Mouse (Mus musculus): Measurements from ENCODE around the gene Lmx1b.

Lmx1b gene

GRCm38 (mm10) chr2:33643721-33644713 is 3.7 kb upstream of the Lmx1b start:
- in situ Hi-C loops (cut with MseI, MboI), result no loop called here

GRCm38 (mm10) chr2:33642650-33643458 is 2.5 kb upstream of the Lmx1b start:
- in situ Hi-C loops (cut with MseI, MboI), result no loop called here

DNA sequence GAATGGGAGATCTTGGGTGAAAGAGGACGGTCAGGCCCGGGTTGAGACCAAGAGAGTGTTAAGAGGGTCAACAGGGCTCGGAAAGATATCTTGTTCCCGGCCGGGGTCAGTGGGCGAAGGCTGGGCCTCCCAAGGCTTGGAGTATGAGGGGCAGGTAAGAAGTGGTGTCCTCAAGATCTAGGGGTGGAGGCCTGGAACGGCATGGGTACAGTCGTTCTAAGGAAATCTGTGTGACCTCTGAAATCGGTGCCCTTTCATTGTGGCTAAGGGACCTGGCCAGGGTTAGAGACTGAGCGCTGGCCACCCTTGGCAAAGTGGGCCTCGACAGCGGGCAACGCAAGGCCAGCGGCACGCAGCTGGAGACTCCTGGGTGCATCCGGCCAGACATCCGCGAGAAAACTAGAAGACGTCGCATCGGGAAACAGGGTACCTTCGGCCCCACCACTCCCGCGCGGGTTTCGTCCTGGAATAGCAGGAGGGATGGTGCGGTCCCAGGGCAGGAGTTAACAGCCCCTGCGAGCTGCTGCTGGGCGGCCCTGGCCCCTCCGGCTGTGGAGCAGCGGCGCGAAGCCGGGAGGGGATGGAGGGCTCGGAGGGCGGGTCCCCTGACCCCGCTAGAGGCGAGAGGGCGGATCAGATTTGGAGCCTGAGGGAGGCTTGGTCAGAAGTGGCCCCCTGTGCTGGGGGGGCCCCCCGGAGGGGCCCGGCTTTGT is 1.7 kb upstream of the Lmx1b start:
- in situ Hi-C loops (cut with MseI, MboI), result no loop called here

- in situ Hi-C loops (cut with MseI, MboI), result no loop called here
These were observed 907 bp upstream of the Lmx1b start for GRCm38 (mm10) chr2:33640978-33641858.

DNA sequence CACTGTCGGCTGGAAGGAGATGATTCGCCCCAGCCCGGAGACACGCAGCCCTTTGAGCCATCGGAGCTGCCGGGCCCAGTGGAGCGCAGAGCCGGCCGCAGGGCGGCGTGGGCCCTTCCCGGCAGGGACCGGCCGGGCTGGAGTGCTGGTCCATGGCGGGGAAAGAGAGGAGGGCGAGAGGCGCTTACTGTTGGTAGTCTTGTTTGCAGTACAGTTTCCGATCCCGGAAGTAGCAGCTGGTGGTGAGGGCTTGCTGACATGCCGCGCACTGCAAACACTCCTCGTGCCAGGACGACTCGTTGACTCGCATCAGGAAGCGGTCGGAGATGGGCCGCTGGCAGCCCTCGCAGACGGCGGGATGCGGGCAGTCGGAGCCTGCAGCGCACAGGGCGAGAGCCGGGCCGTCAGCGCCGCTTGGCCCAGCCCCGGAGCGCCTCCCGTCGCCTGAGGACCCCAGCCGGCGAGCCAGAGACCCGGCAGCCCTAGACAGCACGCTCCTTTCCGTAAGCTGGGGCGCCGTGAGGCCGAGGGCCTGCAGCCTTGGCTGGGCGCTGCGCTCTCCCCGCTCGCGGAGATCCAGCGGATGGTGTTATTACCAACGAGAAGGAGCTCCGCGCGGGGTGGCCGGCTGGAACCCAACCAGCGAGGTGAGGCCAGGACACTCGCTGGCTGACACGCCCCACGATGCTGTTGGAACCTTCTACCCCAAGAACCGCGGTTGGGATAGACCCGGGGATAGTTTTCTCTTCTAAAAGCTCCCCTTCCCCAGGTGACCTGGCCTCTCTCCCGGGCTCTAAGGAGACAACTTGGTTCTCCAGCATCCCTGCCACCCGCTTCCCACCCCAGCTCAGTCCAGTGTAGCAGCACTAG is 775 bp downstream of the Lmx1b start:
- in situ Hi-C loops (cut with MseI, MboI), result no loop called here

GRCm38 (mm10) chr2:33638141-33638733 is 2.1 kb downstream of the Lmx1b start:
- in situ Hi-C loops (cut with MseI, MboI), result no loop called here

DNA sequence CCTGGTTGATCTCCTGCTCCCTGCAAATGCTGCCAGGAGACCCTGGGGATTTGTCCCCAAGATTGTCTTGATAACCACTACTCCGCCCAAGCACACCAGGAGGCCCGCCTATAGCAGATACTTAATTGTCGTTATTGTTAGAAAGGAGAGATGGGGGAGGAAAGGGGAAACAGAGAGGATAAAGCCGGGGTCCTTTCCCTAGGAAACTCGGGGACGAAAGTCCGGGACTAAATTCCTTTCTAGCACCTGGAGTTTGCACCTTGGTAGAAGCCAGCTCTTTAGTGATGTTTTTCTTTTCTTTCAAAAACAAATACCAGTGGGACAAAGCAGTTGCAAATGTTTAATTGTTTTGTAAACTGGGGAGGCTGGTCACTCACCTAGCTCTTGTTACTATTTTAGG is 3.0 kb downstream of the Lmx1b start:
- in situ Hi-C loops (cut with MseI, MboI), result no loop called here

DNA sequence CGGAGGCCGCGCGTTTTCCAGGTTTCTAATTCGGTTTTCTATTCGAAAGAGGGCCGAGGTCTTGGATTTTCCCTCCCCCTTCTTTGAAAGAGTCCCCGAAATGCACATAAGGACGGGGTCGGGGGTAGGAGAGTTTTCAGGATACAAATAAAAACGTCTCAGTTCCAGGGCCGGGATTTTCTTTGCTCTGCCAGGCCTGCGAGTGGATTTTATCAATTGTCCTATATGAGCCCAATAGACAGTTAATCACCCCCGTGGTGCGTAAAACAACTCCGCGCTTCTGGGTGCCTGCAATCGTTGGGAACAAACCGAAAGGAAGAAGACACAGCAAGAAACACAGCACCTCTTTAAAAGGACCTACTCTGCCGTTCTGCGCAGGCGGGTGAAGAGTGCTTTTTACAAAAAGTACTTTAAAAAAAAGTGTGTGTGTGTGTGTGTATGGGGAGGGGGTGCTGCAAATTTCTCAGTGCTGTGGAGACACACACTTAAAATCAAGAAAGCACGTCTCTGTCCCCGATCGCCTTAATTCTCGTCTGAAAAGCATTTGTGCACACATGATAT is 3.6 kb downstream of the Lmx1b start:
- in situ Hi-C loops (cut with MseI, MboI), result no loop called here

DNA sequence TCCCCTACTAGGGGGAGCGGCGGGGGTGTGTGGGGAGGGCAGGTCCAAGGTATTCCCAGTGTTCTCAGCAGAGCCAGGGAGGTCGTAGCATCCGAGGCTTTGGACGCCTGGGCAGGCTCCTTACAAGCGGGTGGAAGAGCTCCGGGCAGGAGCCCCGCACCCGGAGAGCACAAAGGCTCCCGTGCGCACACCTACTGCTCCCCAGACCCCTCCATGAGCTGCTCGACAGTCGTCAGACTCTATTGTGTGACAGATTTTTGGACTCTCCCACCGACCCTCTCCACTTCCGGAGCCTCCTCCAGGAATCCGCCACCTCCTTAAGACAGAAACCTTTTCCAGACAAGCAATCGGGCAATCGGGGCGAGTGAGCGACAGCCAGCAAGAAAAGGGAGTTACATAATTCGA is 4.2 kb downstream of the Lmx1b start:
- in situ Hi-C loops (cut with MseI, MboI), result no loop called here

GRCm38 (mm10) chr2:33635323-33636116 is 4.8 kb downstream of the Lmx1b start:
- in situ Hi-C loops (cut with MseI, MboI), result no loop called here

DNA sequence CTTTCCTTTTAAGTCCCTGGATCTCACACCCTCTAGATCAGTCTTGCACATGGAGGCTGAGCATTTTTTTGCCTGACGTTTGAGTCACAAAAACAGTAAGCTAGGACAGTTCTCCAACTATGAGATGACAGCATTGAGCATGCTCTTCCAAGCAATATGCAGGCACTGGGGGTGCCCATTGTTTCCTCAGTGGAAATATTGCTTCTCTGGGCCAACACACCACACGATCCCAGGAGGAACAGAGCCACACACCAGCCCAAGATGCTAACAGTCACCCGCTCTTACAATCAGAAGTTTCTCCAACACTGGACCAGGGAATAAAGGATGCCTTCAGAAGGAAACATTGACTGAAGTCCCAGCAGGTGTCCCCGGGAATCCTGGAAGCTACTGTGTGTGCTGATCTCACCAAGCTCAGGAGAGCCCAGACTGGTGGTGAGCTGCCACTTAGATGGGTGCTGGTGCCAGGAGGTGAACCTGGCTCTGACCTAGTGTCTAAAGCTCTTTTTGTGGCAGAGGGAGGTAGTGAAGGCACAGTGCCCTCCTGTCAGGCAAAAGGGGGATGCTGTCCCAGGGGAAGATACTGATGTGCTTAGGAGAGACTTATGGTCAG is 5.7 kb downstream of the Lmx1b start:
- in situ Hi-C loops (cut with MseI, MboI), result no loop called here

DNA sequence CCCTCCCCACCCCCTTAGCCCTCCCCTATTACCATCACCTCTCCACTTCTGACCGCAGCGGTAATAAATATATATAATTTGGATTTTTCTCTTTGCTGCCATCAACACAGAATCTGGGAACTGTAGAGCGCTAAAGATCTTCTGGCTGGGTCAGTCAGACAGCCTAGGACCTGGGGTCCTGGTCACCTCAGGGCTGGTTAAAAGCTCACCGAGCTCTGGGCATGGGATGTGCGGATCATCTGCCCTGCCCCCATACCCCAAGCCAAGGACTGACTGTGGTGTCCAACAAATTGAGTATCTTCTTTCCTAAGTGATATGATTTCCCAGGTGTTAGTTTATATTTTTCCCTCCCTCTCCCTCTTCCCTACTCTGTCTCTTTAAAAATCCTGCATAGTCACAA is 6.4 kb downstream of the Lmx1b start:
- in situ Hi-C loops (cut with MseI, MboI), result no loop called here

DNA sequence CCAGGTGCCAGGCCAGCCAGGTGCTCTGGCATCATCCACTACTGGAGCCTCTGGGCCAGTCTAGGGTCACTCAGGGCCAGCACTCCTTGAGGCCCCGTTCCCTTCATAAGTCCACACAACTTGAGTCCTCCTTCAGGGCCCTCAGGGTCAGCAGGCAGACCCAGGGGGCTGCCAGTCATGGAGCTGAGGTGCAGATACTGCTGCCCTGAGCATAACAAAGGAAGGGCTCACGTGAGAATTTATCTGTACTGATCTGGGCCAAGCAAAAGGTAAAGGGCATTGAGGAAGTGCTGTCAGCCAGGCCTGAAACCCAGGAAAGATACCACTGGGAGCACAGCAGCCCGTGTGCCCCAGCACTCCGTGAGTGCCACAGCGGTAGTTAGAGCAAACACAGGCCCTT is 7.1 kb downstream of the Lmx1b start:
- in situ Hi-C loops (cut with MseI, MboI), result no loop called here

- in situ Hi-C loops (cut with MseI, MboI), result no loop called here
These were observed 7.7 kb downstream of the Lmx1b start for GRCm38 (mm10) chr2:33632551-33633059.

- in situ Hi-C loops (cut with MseI, MboI), result no loop called here
These were observed 8.5 kb downstream of the Lmx1b start for GRCm38 (mm10) chr2:33631708-33632343.

DNA sequence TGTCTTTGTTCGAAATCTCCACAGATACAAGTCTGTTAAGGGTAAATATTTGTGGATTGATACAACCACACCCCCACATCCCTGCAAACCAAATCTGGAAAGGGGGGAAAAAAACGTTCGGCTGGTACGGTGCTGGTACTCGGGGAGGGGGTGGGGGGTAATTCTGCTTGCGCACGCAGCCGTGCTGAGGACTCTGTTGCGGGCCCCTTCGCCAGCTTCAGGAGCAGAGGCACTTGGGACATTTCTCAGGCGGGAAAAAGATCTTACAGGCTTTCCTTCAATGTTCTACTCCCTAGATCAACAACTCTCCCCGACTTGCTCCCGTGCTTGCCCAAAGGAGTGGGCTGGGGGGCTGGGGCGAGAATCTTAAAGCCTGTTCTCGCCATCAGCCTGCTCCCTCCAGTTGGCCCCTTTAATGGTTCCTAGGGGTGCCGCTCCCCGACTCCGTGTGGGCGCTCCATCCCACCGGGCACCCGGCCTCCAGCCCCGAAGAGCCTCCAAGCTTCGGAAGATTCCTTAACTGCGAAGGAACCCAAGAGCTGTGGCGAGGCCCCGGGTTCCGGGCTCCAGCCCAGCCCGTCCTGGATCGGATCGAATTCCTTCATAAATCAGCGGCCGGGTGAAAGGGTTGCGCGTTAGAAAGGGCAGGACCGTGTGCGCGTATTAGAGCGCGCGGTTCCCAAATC is 9.1 kb downstream of the Lmx1b start:
- in situ Hi-C loops (cut with MseI, MboI), result no loop called here

Measured in mouse trophoblast stem cell (cell line).